Mouse (Mus musculus): Measurements from ENCODE around the gene Mrps23. TPM values are rescaled to one million over a fixed set of nuclear protein-coding genes. Genes with fewer than 3 reads are reported as not detected.

Mrps23 gene
- polyA plus RNA-seq, 1 experiment from 2014 or later: 52.8 TPM

DNA sequence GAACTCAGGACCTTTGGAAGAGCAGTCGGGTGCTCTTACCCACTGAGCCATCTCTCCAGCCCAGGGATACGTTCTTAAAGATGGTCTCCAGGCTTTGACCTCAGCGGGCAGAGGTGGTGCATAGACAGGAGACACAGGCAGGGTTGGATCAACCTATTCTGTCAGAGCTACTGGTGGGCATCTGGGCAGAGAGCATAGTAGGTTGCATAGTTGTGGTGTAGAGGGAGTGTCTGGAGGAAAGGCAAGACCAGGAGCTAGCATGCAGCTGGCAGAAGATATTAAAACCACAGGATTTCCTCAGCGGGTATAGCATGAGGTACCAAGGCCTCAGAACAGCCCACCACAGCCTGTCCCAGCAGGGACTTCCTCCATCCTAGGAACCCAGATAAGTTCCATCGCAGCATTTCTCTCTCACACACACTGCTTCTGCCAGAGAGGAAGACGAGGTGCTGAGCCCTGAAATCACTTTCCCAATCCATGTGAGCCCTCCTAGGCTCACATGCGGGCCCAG is 39.9 kb upstream of the Mrps23 start:
- Histone ChIP-seq H3K36me3 (no peaks in the 10 kb centered on the region), H3K9me3 (no peaks in the 10 kb centered on the region), H3K4me2 (no peak overlapping the region), H3K9ac (no peak overlapping the region), H3K27me3 (replicated peaks) (no peaks in the 10 kb centered on the region), H3K4me1 (peaks cover 51% of the 10 kb centered on the region), H3K27ac (peak overlapping the region; percentile 86), H3K4me3 (replicated peaks) (no peak overlapping the region)
- WGBS: 79% methylated on average over 7 of the region's 7 CpGs
- ATAC-seq (ENCODE audit: insufficient read depth, low FRiP score, low read depth): no peak

DNA sequence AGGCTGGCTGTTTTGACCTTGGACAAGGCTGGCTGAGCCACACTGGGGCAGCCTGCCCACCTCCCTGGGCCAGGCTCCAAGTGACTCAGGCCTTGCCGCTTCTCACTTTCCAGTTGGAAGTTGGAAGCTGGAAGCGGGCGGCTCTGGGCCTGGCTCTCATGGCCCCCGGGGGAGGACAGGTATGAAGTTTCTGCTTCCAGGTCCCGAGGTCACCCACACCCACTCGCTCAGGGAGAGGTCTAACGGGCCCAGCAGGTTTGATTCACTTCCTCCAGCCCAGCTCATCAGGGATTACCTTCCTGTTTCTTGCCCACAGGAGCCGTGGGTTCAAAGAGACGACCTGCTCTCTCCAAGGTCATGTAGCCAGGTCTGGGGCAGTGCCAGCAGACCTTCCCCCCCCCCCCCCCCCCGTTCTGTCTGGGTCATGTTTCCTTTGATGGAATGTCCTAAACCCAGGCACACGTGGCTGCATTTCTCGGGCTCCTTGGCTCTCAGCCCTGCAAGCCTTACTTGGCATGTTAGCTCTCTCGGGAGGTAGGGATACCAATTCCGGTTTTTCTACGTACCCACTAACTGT is 39.3 kb upstream of the Mrps23 start:
- ATAC-seq (ENCODE audit: insufficient read depth, low FRiP score, low read depth): peak; percentile 13; the same call in 1 of the 2 replicates
- Histone ChIP-seq H3K27ac (peak overlapping the region; percentile 86), H3K9me3 (no peaks in the 10 kb centered on the region), H3K4me1 (peaks cover 45% of the 10 kb centered on the region), H3K27me3 (replicated peaks) (no peaks in the 10 kb centered on the region), H3K4me3 (replicated peaks) (no peak overlapping the region), H3K9ac (no peak overlapping the region), H3K4me2 (no peak overlapping the region), H3K36me3 (no peaks in the 10 kb centered on the region)
- 34% methylated on average over 15 of the region's 15 CpGs for WGBS

GRCm38 (mm10) chr11:88165683-88166364 is 38.4 kb upstream of the Mrps23 start:
- Histone ChIP-seq H3K4me3 (replicated peaks) (no peak overlapping the region), H3K27ac (peak overlapping the region; percentile 86), H3K9ac (no peak overlapping the region), H3K36me3 (no peaks in the 10 kb centered on the region), H3K4me1 (peaks cover 36% of the 10 kb centered on the region), H3K4me2 (no peak overlapping the region), H3K9me3 (no peaks in the 10 kb centered on the region), H3K27me3 (replicated peaks) (no peaks in the 10 kb centered on the region)
- no peak for ATAC-seq (ENCODE audit: insufficient read depth, low FRiP score, low read depth)
- WGBS: 62% methylated on average over 10 of the region's 10 CpGs

DNA sequence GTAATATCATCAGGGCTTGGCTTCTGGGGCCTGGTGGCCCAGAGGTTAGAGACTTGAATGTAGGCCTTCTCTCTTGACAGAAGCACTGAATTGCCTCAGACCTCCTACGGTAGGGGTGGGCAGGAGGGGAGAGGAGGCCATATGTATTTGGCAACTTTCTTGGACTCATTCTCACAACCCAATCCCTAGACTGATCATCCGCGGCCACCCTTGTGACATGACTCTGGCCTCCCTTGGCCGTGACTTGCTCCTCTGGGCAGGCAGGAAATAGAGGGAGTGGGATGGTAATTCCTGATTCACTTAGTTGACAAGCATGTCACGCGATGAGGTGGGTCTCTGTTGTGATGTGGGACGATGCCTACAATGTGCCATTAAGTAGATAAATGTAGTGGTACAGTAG is 37.7 kb upstream of the Mrps23 start:
- peaks cover 31% of the 10 kb centered on the region for H3K4me1 ChIP-seq
- ATAC-seq (ENCODE audit: insufficient read depth, low FRiP score, low read depth): no peak
- no peaks in the 10 kb centered on the region for H3K27me3 ChIP-seq (replicated peaks)
- H3K9ac ChIP-seq: no peak overlapping the region
- H3K4me3 ChIP-seq (replicated peaks): no peak overlapping the region
- H3K27ac ChIP-seq: peak overlapping the region; percentile 86; the same call in 1 of the 2 replicates
- no peaks in the 10 kb centered on the region for H3K36me3 ChIP-seq
- no peak overlapping the region for H3K4me2 ChIP-seq
- no peaks in the 10 kb centered on the region for H3K9me3 ChIP-seq
- 86% methylated on average over 7 of the region's 7 CpGs for WGBS

DNA sequence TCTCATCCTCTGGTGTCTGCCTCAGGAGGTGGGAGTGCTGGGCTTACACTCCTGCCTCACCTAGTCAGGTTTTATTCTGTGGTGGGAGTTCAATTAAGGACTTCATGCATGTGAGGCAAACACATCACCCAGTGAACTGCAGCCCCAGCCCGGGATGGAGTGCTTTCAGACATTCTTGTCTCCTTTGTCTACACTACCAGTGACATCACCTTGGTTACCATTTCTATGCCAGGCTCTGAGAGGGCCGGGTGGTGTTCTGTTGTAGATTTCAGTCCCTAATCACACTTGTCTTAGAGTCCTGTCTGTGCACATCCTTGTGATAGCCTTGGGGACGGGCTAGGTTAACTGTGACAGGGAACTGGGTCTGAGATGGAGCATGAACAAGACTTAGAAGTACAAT is 35.6 kb upstream of the Mrps23 start:
- H3K27me3 ChIP-seq (replicated peaks): no peaks in the 10 kb centered on the region
- H3K36me3 ChIP-seq: no peaks in the 10 kb centered on the region
- H3K9me3 ChIP-seq: no peaks in the 10 kb centered on the region
- no peak overlapping the region for H3K9ac ChIP-seq
- peaks cover 36% of the 10 kb centered on the region for H3K4me1 ChIP-seq
- H3K27ac ChIP-seq: no peak overlapping the region
- no peak overlapping the region for H3K4me2 ChIP-seq
- no peak overlapping the region for H3K4me3 ChIP-seq (replicated peaks)
- no peak for ATAC-seq (ENCODE audit: insufficient read depth, low FRiP score, low read depth)
- 65% methylated on average over 3 of the region's 3 CpGs for WGBS

DNA sequence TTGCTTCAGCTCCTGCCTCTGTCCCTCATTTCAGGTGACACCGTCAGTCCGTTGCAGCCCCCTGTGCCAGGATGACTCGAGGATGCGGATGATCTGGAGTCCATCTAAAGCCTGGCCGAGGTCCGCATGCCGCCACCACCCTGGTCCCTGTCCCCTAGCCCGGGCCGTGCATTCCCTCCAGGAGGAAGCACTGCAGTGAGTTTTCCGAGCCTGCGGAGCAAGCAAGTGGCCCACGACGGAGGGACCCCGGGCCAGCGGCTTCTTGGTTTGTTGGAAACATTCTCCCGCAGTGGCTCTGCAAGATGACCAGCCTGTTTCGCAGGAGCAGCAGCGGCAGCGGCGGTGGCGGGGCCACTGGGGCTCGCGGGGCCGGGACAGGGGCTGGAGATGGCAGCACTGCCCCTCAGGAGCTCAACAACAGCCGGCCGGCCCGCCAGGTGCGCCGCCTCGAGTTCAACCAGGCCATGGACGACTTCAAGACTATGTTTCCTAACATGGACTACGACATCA is 34.6 kb upstream of the Mrps23 start:
- no peak overlapping the region for H3K4me2 ChIP-seq
- H3K9me3 ChIP-seq: no peaks in the 10 kb centered on the region
- no peak overlapping the region for H3K4me3 ChIP-seq (replicated peaks)
- H3K9ac ChIP-seq: no peak overlapping the region
- H3K27ac ChIP-seq: no peak overlapping the region
- WGBS: 47% methylated on average over 32 of the region's 32 CpGs
- no peak for ATAC-seq (ENCODE audit: insufficient read depth, low FRiP score, low read depth)
- no peaks in the 10 kb centered on the region for H3K27me3 ChIP-seq (replicated peaks)
- H3K4me1 ChIP-seq: peaks cover 34% of the 10 kb centered on the region
- H3K36me3 ChIP-seq: no peaks in the 10 kb centered on the region

DNA sequence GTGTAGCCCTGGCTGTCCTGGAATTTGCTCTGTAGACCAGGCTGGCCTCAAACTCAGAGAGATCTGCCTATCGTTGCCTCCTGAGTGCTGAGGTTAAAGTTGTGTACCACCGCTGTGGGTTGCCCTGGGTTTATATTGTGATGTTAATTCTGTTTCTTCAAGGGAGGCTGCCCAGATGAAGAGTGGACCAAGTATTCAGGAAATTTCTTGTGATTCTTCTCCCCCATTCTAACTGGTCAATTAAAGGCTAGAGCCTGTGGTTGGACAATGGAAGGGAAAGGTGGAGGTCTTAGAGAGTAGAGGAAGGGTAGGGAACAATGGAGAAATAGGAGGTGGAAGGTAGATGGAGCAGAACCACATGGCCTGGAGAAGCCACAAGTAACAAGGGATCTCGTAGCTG is 33.6 kb upstream of the Mrps23 start:
- ATAC-seq (ENCODE audit: insufficient read depth, low FRiP score, low read depth): no peak
- no peaks in the 10 kb centered on the region for H3K36me3 ChIP-seq
- H3K4me3 ChIP-seq (replicated peaks): no peak overlapping the region
- peaks cover 31% of the 10 kb centered on the region for H3K4me1 ChIP-seq
- no peak overlapping the region for H3K9ac ChIP-seq
- H3K9me3 ChIP-seq: no peaks in the 10 kb centered on the region
- no peak overlapping the region for H3K27ac ChIP-seq
- H3K4me2 ChIP-seq: no peak overlapping the region
- 76% methylated on average over 3 of the region's 3 CpGs for WGBS
- H3K27me3 ChIP-seq (replicated peaks): no peaks in the 10 kb centered on the region

DNA sequence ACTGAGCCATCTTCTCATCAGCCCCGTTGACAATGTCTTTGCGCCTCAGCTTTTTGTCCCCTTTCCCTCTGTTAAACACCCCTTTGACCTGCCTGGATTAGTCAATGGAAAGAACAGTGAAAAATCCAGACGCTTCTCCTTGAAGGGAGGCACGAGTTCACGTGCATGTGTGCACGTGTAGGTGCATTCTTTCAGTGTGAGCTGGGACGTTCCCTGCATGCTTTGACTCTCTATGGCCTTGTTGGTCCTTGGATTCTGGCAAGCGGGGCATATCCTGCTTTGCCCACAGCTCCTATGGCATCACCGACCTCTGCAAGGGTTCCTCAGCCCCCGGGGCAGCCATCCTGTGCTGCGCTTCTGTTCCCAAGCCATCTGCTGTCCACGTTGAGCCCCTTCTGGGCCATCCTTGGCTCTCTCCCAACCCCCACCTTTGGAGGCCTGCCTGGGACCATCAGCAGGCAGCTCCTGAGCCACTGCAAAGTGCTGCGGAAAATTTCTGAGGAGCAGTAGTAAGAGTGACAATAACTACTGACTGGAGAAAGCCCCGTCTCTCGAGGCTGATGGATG is 32.2 kb upstream of the Mrps23 start:
- H3K4me2 ChIP-seq: no peak overlapping the region
- H3K27ac ChIP-seq: peak overlapping the region; percentile 82
- no peaks in the 10 kb centered on the region for H3K36me3 ChIP-seq
- no peaks in the 10 kb centered on the region for H3K27me3 ChIP-seq (replicated peaks)
- 56% methylated on average over 15 of the region's 15 CpGs for WGBS
- no peaks in the 10 kb centered on the region for H3K9me3 ChIP-seq
- H3K9ac ChIP-seq: no peak overlapping the region
- H3K4me3 ChIP-seq (replicated peaks): no peak overlapping the region
- H3K4me1 ChIP-seq: peaks cover 23% of the 10 kb centered on the region
- no peak for ATAC-seq (ENCODE audit: insufficient read depth, low FRiP score, low read depth)

- H3K27ac ChIP-seq: peak overlapping the region; percentile 82
- H3K9ac ChIP-seq: no peak overlapping the region
- H3K4me2 ChIP-seq: peak overlapping the region; percentile 13; the same call in 1 of the 2 replicates
- H3K9me3 ChIP-seq: no peaks in the 10 kb centered on the region
- WGBS: 24% methylated on average over 10 of the region's 10 CpGs
- H3K27me3 ChIP-seq (replicated peaks): no peaks in the 10 kb centered on the region
- ATAC-seq (ENCODE audit: insufficient read depth, low FRiP score, low read depth): peak; percentile 71
- no peaks in the 10 kb centered on the region for H3K36me3 ChIP-seq
- H3K4me1 ChIP-seq: peaks cover 23% of the 10 kb centered on the region
- no peak overlapping the region for H3K4me3 ChIP-seq (replicated peaks)
Measured at GRCm38 (mm10) chr11:88172601-88173325, 31.4 kb upstream of the Mrps23 start.

DNA sequence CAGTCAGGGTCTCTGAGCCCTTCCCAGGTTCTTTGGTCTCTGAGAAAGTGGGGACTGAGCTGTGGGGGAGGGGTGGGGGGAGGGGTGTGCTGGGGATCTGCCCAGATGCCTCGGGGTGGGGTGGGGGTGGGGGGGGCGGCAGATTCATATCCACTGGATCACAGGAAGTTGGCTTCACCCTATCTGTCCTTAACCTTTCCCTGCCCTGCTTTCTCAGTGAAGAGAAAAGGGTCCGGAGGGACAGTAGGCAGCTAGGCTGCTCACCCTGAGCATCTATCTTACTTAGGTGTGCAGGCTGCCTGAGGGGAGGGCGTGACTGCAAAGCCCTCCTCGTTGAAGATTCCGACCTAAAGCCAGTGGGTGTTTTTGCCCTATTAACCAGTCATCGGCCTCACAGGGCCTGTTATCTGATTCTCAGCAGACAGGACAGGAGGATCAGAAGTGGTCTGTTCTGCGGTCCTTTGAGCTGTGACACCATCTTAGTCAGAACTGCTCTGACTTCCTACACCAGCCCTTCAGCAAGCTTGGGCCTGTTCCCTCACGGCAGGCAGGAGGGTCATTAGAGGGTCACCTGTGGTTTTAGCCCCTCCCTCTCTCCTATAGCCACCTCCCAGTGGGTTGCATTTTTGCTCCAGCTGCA is 30.7 kb upstream of the Mrps23 start:
- no peak overlapping the region for H3K9ac ChIP-seq
- 16% methylated on average over 8 of the region's 9 CpGs for WGBS
- no peak overlapping the region; the same call in 1 of the 2 replicates for H3K4me3 ChIP-seq (replicated peaks)
- no peaks in the 10 kb centered on the region for H3K27me3 ChIP-seq (replicated peaks)
- peak; percentile 43; the same call in 1 of the 2 replicates for ATAC-seq (ENCODE audit: insufficient read depth, low FRiP score, low read depth)
- no peaks in the 10 kb centered on the region for H3K36me3 ChIP-seq
- H3K9me3 ChIP-seq: no peaks in the 10 kb centered on the region
- peaks cover 23% of the 10 kb centered on the region for H3K4me1 ChIP-seq
- peak overlapping the region; percentile 82 for H3K27ac ChIP-seq
- no peak overlapping the region for H3K4me2 ChIP-seq

GRCm38 (mm10) chr11:88180467-88180958 is 23.7 kb upstream of the Mrps23 start:
- WGBS: 11% methylated on average over 6 of the region's 6 CpGs
- peak; percentile 51; the same call in 1 of the 2 replicates for ATAC-seq (ENCODE audit: insufficient read depth, low FRiP score, low read depth)
- Histone ChIP-seq H3K9me3 (no peaks in the 10 kb centered on the region), H3K4me3 (replicated peaks) (no peak overlapping the region), H3K27me3 (replicated peaks) (no peaks in the 10 kb centered on the region), H3K4me1 (peaks cover 30% of the 10 kb centered on the region), H3K9ac (no peak overlapping the region), H3K4me2 (peak overlapping the region; percentile 14), H3K27ac (peak overlapping the region; percentile 93), H3K36me3 (no peaks in the 10 kb centered on the region)

Data from stomach, embryonic 15.5 days (tissue).